ENCODE assay signal across 11 mouse cellular contexts in genomic region chr7:75983809-75984171, GRCm38 (mm10).
DNase-seq lines count a peak whose midpoint lies in the region; ATAC-seq and TF ChIP-seq lines count a peak whose summit lies in the region.
"Had no signal": no experiment of that assay in that cellular context is flagged by ENCODE, and none has a peak within 500 bp of the region (broad histone marks: within the 10 kb centered on the region; RNA-seq: fewer than 3 reads in every experiment).

No protein-coding gene starts in this region.

- WGBS in kidney, embryonic 16.5 days, result 51% methylated on average over 7 of the region's 7 CpGs
- 6% methylated on average over 7 of the region's 7 CpGs for WGBS in forebrain, embryonic 14.5 days
- 15% methylated on average over 7 of the region's 7 CpGs for WGBS in hindbrain, postnatal 0 days
- WGBS in neural tube, embryonic 14.5 days, result 12% methylated on average over 7 of the region's 7 CpGs

- no peaks in the 10 kb centered on the region for H3K27me3 ChIP-seq in kidney, embryonic 16.5 days (ENCODE audit: insufficient read depth, low read length)
- H3K27me3 ChIP-seq in forebrain, embryonic 14.5 days (replicated peaks; ENCODE audit: control insufficient read depth, insufficient read depth, low read length), result no peaks in the 10 kb centered on the region
- H3K27me3 ChIP-seq in hindbrain, postnatal 0 days (ENCODE audit: insufficient read depth, low read length), result no peaks in the 10 kb centered on the region
- no peaks in the 10 kb centered on the region for H3K27me3 ChIP-seq in neural tube, embryonic 14.5 days (ENCODE audit: control insufficient read depth, insufficient read depth, low read length)

- no peak for DNase-seq in kidney, postnatal 25 days
- no peak for DNase-seq in forebrain, embryonic 14.5 days (ENCODE audit: low spot score)
- DNase-seq in hindbrain, postnatal 0 days (ENCODE audit: low spot score), result no peak
- DNase-seq in thymus, postnatal 25 days, result no peak
- DNase-seq in lung, postnatal 10 days, result no peak
- DNase-seq: heart, postnatal 14 days; kidney, adult 2 months; lung, adult 2 months had no signal

- no peak overlapping the region for H3K27ac ChIP-seq in kidney, embryonic 16.5 days (ENCODE audit: low read length)
- H3K27ac ChIP-seq in forebrain, embryonic 14.5 days (ENCODE audit: low read depth, low read length), result peak overlapping the region; percentile 77
- H3K27ac ChIP-seq in hindbrain, postnatal 0 days, result no peak overlapping the region
- no peak overlapping the region; the same call in 1 of the 2 replicates for H3K27ac ChIP-seq in neural tube, embryonic 14.5 days (ENCODE audit: low read depth, low read length)
- H3K27ac ChIP-seq: limb, embryonic 13.5 days had no signal

- no peaks in the 10 kb centered on the region for H3K9me3 ChIP-seq in kidney, embryonic 16.5 days (ENCODE audit: low read length)
- H3K9me3 ChIP-seq in forebrain, embryonic 14.5 days (replicated peaks; ENCODE audit: control insufficient read depth, low read length), result no peaks in the 10 kb centered on the region
- no peaks in the 10 kb centered on the region for H3K9me3 ChIP-seq in hindbrain, postnatal 0 days (ENCODE audit: low read length)
- no peaks in the 10 kb centered on the region; the same call in 1 of the 2 replicates for H3K9me3 ChIP-seq in neural tube, embryonic 14.5 days (ENCODE audit: control insufficient read depth, low read length)
- H3K9me3 ChIP-seq: limb, embryonic 13.5 days had no signal

- ATAC-seq in kidney, embryonic 16.5 days (ENCODE audit: low FRiP score, low TSS enrichment), result no peak
- ATAC-seq in forebrain, embryonic 14.5 days, result no peak
- ATAC-seq in hindbrain, postnatal 0 days, result no peak
- no peak for ATAC-seq in neural tube, embryonic 14.5 days (ENCODE audit: low read depth)

- peaks cover 5% of the 10 kb centered on the region; the same call in 1 of the 2 replicates for H3K4me1 ChIP-seq in kidney, embryonic 16.5 days (ENCODE audit: insufficient read depth, low read length)
- peaks cover 12% of the 10 kb centered on the region for H3K4me1 ChIP-seq in forebrain, embryonic 14.5 days (ENCODE audit: control insufficient read depth, insufficient read depth, low read length)
- no peaks in the 10 kb centered on the region for H3K4me1 ChIP-seq in hindbrain, postnatal 0 days (ENCODE audit: insufficient read depth, low read length)
- no peaks in the 10 kb centered on the region for H3K4me1 ChIP-seq in neural tube, embryonic 14.5 days (ENCODE audit: control insufficient read depth, insufficient read depth, low read length)

- H3K4me2 ChIP-seq in kidney, embryonic 16.5 days (replicated peaks; ENCODE audit: low read depth, low read length), result peak overlapping the region; percentile 45
- H3K4me2 ChIP-seq in forebrain, embryonic 14.5 days (ENCODE audit: low read length), result peak overlapping the region; percentile 45
- H3K4me2 ChIP-seq in hindbrain, postnatal 0 days (ENCODE audit: low read depth, low read length), result peak overlapping the region; percentile 50
- H3K4me2 ChIP-seq in neural tube, embryonic 14.5 days (ENCODE audit: low read depth, low read length), result peak overlapping the region; percentile 32; the same call in 1 of the 2 replicates

- H3K9ac ChIP-seq in kidney, embryonic 16.5 days (replicated peaks; ENCODE audit: low read length), result no peak overlapping the region
- no peak overlapping the region for H3K9ac ChIP-seq in forebrain, embryonic 14.5 days (ENCODE audit: low read length)
- 0 out of 2 replicates have a peak overlapping the region, but pooled peaks have one; percentile 21 for H3K9ac ChIP-seq in hindbrain, postnatal 0 days (replicated peaks; ENCODE audit: low read length)
- H3K9ac ChIP-seq in neural tube, embryonic 14.5 days (replicated peaks; ENCODE audit: low read depth, low read length), result no peak overlapping the region
- H3K9ac ChIP-seq: limb, embryonic 13.5 days had no signal

- H3K4me3 ChIP-seq in kidney, embryonic 16.5 days (ENCODE audit: low read length), result no peak overlapping the region
- H3K4me3 ChIP-seq in forebrain, embryonic 14.5 days (ENCODE audit: low read depth, low read length), result no peak overlapping the region
- H3K4me3 ChIP-seq in hindbrain, postnatal 0 days (ENCODE audit: low read length), result peak overlapping the region; percentile 14; the same call in 1 of the 2 replicates
- H3K4me3 ChIP-seq in neural tube, embryonic 14.5 days (ENCODE audit: low read depth, low read length), result no peak overlapping the region
- H3K4me3 ChIP-seq: limb, embryonic 13.5 days had no signal

- H3K36me3 ChIP-seq in kidney, embryonic 16.5 days (ENCODE audit: insufficient read depth, low read length), result no peaks in the 10 kb centered on the region
- H3K36me3 ChIP-seq in forebrain, embryonic 14.5 days (ENCODE audit: control insufficient read depth, insufficient read depth, low read length), result no peaks in the 10 kb centered on the region
- no peaks in the 10 kb centered on the region for H3K36me3 ChIP-seq in hindbrain, postnatal 0 days (ENCODE audit: insufficient read depth, low read length)
- H3K36me3 ChIP-seq in neural tube, embryonic 14.5 days (ENCODE audit: control insufficient read depth, insufficient read depth, low read length), result no peaks in the 10 kb centered on the region
- H3K36me3 ChIP-seq: limb, embryonic 13.5 days had no signal

- TF ChIP-seq CTCF in hindbrain, postnatal 0 days (IDR thresholded peaks at IDR 0.05; ENCODE audit: low read depth), result no peak
